Mouse (Mus musculus): Measurements from ENCODE around the gene Hoxc6. TPM values are rescaled to one million over a fixed set of nuclear protein-coding genes. Genes with fewer than 3 reads are reported as not detected.

Gene Hoxc6
- total and polyA plus RNA-seq, 3 experiments, result 12.0 to 37.1 (median 27.1) TPM

- DNase-seq (ENCODE audit: low spot score) (no peak), ATAC-seq (ENCODE audit: extremely low read depth, insufficient number of reproducible peaks, low FRiP score, poor library complexity, severe bottlenecking) (no peak)
- TF ChIP-seq TAL1 (conservative IDR thresholded peaks at IDR 0.05; ENCODE audit: low read depth, low read length), result no peak
- no peak for TF ChIP-seq GATA1 (IDR thresholded peaks at IDR 0.05; ENCODE audit: borderline replicate concordance, low read length)
- no peak for TF ChIP-seq POLR2AphosphoS5 (IDR thresholded peaks at IDR 0.05; ENCODE audit: insufficient replicate concordance, low read depth, low read length)
- no peak for TF ChIP-seq CTCF (IDR thresholded peaks at IDR 0.05; ENCODE audit: low read depth, low read length)
- TF ChIP-seq GATA2 (IDR thresholded peaks at IDR 0.05; ENCODE audit: borderline replicate concordance, low read depth, low read length), result no peak
- peaks cover 29% of the 10 kb centered on the region for H3K36me3 ChIP-seq (replicated peaks)
- H3K9me3 ChIP-seq (replicated peaks), result no peaks in the 10 kb centered on the region
- H3K4me3 ChIP-seq (ENCODE audit: low read depth, low read length), result no peak overlapping the region
- peaks cover 47% of the 10 kb centered on the region for H3K4me1 ChIP-seq (ENCODE audit: insufficient read depth, low read depth, low read length)
- H3K27me3 ChIP-seq (ENCODE audit: insufficient read depth, low read length), result no peaks in the 10 kb centered on the region
Observed at GRCm38 (mm10) chr15:103053210-103053609, 55.2 kb downstream of the Hoxc6 start.

- no peak overlapping the region for H3K4me3 ChIP-seq (ENCODE audit: low read depth, low read length)
- H3K27me3 ChIP-seq (ENCODE audit: insufficient read depth, low read length), result no peaks in the 10 kb centered on the region
- H3K4me1 ChIP-seq (ENCODE audit: insufficient read depth, low read depth, low read length), result peaks cover 38% of the 10 kb centered on the region
- TF ChIP-seq GATA1 (IDR thresholded peaks at IDR 0.05; ENCODE audit: borderline replicate concordance, low read length) (no peak), TAL1 (conservative IDR thresholded peaks at IDR 0.05; ENCODE audit: low read depth, low read length) (no peak), GATA2 (IDR thresholded peaks at IDR 0.05; ENCODE audit: borderline replicate concordance, low read depth, low read length) (no peak), POLR2AphosphoS5 (IDR thresholded peaks at IDR 0.05; ENCODE audit: insufficient replicate concordance, low read depth, low read length) (no peak), CTCF (IDR thresholded peaks at IDR 0.05; ENCODE audit: low read depth, low read length) (no peak)
- DNase-seq (ENCODE audit: low spot score) (no peak), ATAC-seq (ENCODE audit: extremely low read depth, insufficient number of reproducible peaks, low FRiP score, poor library complexity, severe bottlenecking) (no peak)
- peaks cover 22% of the 10 kb centered on the region for H3K36me3 ChIP-seq (replicated peaks)
- no peaks in the 10 kb centered on the region for H3K9me3 ChIP-seq (replicated peaks)
Observed at GRCm38 (mm10) chr15:103056396-103056795, 58.3 kb downstream of the Hoxc6 start.

GRCm38 (mm10) chr15:103058715-103059114, 60.7 kb downstream of the Hoxc6 start:
- DNase-seq (ENCODE audit: low spot score), result no peak
- no peak overlapping the region for H3K4me3 ChIP-seq (ENCODE audit: low read depth, low read length)
- peaks cover 23% of the 10 kb centered on the region for H3K4me1 ChIP-seq (ENCODE audit: insufficient read depth, low read depth, low read length)
- ATAC-seq (ENCODE audit: extremely low read depth, insufficient number of reproducible peaks, low FRiP score, poor library complexity, severe bottlenecking), result no peak
- TF ChIP-seq TAL1 (conservative IDR thresholded peaks at IDR 0.05; ENCODE audit: low read depth, low read length) (no peak), POLR2AphosphoS5 (IDR thresholded peaks at IDR 0.05; ENCODE audit: insufficient replicate concordance, low read depth, low read length) (no peak), GATA1 (IDR thresholded peaks at IDR 0.05; ENCODE audit: borderline replicate concordance, low read length) (no peak)
- peaks cover 24% of the 10 kb centered on the region for H3K36me3 ChIP-seq (replicated peaks)
- no peaks in the 10 kb centered on the region for H3K27me3 ChIP-seq (ENCODE audit: insufficient read depth, low read length)
- no peaks in the 10 kb centered on the region for H3K9me3 ChIP-seq (replicated peaks)

GRCm38 (mm10) chr15:103059393-103059992, 61.4 kb downstream of the Hoxc6 start:
- Histone ChIP-seq H3K4me3 (ENCODE audit: low read depth, low read length) (no peak overlapping the region), H3K36me3 (replicated peaks) (peaks cover 21% of the 10 kb centered on the region), H3K4me1 (ENCODE audit: insufficient read depth, low read depth, low read length) (peaks cover 20% of the 10 kb centered on the region), H3K9me3 (replicated peaks) (no peaks in the 10 kb centered on the region), H3K27me3 (ENCODE audit: insufficient read depth, low read length) (no peaks in the 10 kb centered on the region)
- TF ChIP-seq POLR2AphosphoS5 (IDR thresholded peaks at IDR 0.05; ENCODE audit: insufficient replicate concordance, low read depth, low read length) (no peak), GATA2 (IDR thresholded peaks at IDR 0.05; ENCODE audit: borderline replicate concordance, low read depth, low read length) (no peak), GATA1 (IDR thresholded peaks at IDR 0.05; ENCODE audit: borderline replicate concordance, low read length) (no peak), TAL1 (conservative IDR thresholded peaks at IDR 0.05; ENCODE audit: low read depth, low read length) (no peak), CTCF (IDR thresholded peaks at IDR 0.05; ENCODE audit: low read depth, low read length) (no peak)
- ATAC-seq (ENCODE audit: extremely low read depth, insufficient number of reproducible peaks, low FRiP score, poor library complexity, severe bottlenecking), result no peak
- DNase-seq (ENCODE audit: low spot score), result no peak

DNA sequence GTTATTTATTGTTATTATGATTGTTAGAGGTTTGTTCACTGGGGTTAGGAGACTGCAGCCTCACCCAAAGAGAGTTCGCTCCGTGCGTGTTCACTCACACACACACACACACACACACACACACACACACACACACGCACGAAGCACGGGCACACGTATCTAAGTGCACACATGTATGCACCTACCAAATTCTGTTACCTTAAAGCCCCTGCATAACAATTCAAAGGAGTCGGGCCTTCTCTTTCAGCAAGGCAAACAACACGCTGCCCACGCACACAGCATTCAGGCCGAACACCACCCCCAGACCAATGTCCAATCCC, 61.9 kb downstream of the Hoxc6 start:
- Histone ChIP-seq H3K27me3 (ENCODE audit: insufficient read depth, low read length) (no peaks in the 10 kb centered on the region), H3K4me1 (ENCODE audit: insufficient read depth, low read depth, low read length) (peaks cover 20% of the 10 kb centered on the region), H3K36me3 (replicated peaks) (peaks cover 19% of the 10 kb centered on the region), H3K4me3 (ENCODE audit: low read depth, low read length) (no peak overlapping the region), H3K9me3 (replicated peaks) (no peaks in the 10 kb centered on the region)
- no peak for DNase-seq (ENCODE audit: low spot score)
- no peak for TF ChIP-seq CTCF (IDR thresholded peaks at IDR 0.05; ENCODE audit: low read depth, low read length)
- no peak for ATAC-seq (ENCODE audit: extremely low read depth, insufficient number of reproducible peaks, low FRiP score, poor library complexity, severe bottlenecking)

DNA sequence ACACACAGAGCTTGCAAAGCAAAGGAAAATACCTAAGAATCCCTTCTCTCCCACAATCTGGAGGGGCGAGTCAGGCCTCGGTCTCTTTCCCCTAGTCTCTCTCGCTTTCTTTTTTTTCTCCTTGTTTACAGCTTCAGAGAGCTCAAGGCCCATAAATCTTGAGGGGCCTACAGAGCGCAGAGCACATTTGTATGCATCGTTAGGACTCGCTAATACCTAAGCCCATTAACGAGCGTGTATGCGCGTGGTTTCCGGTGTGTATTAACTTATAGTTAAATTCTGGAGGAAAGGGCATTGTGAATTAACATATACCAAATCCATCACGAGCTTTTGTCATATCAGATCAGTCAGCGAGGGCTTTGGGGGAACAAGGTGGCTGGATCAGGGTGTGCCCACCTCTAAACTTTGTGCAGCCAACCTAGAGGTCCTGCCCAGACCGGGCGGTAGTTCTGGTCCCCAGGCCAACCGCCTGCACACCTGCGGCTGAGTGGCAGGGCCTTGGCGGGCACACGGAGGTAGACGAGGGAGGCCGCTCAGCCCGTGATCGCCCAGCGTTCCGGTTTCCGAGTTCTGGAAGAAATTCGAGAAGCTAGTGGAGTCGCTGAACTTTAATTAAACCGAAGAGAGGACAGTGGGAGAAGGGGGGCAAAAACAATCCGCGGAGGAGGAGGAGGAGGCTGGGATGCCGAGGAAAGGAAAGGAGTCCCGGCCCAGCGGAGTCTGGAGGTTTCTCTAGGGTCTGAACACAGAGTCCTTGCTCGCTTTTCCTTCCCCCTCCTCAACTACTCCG, 62.5 kb downstream of the Hoxc6 start:
- Histone ChIP-seq H3K4me1 (ENCODE audit: insufficient read depth, low read depth, low read length) (peaks cover 20% of the 10 kb centered on the region), H3K27me3 (ENCODE audit: insufficient read depth, low read length) (no peaks in the 10 kb centered on the region), H3K4me3 (ENCODE audit: low read depth, low read length) (no peak overlapping the region), H3K9me3 (replicated peaks) (no peaks in the 10 kb centered on the region), H3K36me3 (replicated peaks) (peaks cover 19% of the 10 kb centered on the region)
- TF ChIP-seq GATA1 (IDR thresholded peaks at IDR 0.05; ENCODE audit: borderline replicate concordance, low read length) (no peak), GATA2 (IDR thresholded peaks at IDR 0.05; ENCODE audit: borderline replicate concordance, low read depth, low read length) (no peak), POLR2AphosphoS5 (IDR thresholded peaks at IDR 0.05; ENCODE audit: insufficient replicate concordance, low read depth, low read length) (no peak), TAL1 (conservative IDR thresholded peaks at IDR 0.05; ENCODE audit: low read depth, low read length) (no peak), CTCF (IDR thresholded peaks at IDR 0.05; ENCODE audit: low read depth, low read length) (no peak)
- ATAC-seq (ENCODE audit: extremely low read depth, insufficient number of reproducible peaks, low FRiP score, poor library complexity, severe bottlenecking) (no peak), DNase-seq (ENCODE audit: low spot score) (no peak)
